Mouse (Mus musculus): ENCODE results near the gene Ankrd33. TPM values are rescaled to one million over a fixed set of nuclear protein-coding genes. Genes with fewer than 3 reads are reported as not detected.
A peak's percentile ranks its signal among the peaks of the same experiment; 100 is the strongest.

Ankrd33 gene
- not detected in 2 replicates for polyA plus RNA-seq (2012; rRNA removed)

GRCm38 (mm10) chr15:101115511-101116110, at the start of gene Ankrd33:
TSS of gene Ankrd33 (plus strand) at chr15:101115755.
- DNase-seq (ENCODE audit: low spot score), result no peak

DNA sequence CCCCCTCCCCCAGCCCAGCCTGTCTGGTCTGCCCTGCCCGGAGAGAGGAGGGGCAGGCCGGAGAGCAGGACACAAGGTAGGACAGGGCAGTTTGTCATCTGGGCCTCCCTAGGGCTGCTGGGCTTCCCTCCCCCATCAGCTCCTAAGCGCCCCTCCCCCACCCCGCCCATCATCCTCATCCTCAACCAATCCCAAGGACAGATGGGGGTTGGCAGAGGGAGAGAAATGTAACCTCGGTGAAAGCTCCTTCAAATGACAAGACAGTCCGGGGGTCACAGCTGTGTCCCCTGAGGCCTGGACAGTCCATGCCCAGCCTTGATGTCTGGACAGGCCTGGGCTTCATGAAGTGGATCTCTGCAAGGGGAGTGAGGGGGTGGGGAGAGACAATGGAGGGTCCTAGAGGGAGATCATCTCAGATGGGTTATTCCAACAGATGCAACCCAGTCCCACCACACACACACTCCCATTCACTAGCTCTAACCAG, 49.1 kb upstream of the Ankrd33 start:
- no peak for DNase-seq (ENCODE audit: low spot score)

GRCm38 (mm10) chr15:101066920-101067696, 48.4 kb upstream of the Ankrd33 start:
- no peak for DNase-seq (ENCODE audit: low spot score)

DNA sequence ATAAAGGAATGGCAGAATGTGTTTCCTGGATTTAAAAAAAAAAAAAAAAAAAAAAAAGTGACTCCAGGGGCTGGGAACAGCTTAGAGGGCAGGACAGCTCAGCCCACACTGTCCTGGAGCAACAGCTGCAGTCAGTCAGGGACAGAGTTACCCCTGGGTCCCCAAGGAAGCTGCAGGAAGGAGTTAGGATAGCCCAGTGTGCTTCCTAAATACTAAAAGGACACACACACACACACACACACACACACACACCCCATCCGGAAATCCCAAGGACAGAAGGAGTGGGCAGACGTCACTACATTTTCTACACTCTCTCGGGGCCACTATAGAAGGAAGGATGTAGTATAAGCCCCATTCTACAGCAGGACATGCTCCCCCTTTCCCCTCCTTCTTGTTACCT, 47.5 kb upstream of the Ankrd33 start:
- no peak for DNase-seq (ENCODE audit: low spot score)

DNA sequence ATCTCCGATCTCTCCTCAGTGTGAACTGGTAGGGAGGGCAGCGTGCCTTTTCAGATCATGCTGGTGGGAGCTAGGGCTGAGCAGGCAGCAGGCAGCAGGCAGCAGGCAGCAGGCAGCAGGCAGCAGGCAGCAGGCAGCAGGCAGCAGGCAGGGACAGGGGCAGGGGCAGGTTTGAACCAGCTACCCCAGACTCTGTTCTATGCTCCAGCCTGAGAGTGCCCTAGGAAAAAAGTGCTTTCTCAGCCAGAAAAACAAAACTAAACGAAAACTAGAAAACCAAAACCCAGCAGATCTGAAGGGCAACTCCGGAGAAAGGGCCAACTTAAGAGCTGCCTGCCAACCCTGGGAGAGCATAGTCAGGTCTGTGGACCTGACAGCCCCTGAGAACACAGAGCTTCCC, 46.9 kb upstream of the Ankrd33 start:
- no peak for DNase-seq (ENCODE audit: low spot score)

DNA sequence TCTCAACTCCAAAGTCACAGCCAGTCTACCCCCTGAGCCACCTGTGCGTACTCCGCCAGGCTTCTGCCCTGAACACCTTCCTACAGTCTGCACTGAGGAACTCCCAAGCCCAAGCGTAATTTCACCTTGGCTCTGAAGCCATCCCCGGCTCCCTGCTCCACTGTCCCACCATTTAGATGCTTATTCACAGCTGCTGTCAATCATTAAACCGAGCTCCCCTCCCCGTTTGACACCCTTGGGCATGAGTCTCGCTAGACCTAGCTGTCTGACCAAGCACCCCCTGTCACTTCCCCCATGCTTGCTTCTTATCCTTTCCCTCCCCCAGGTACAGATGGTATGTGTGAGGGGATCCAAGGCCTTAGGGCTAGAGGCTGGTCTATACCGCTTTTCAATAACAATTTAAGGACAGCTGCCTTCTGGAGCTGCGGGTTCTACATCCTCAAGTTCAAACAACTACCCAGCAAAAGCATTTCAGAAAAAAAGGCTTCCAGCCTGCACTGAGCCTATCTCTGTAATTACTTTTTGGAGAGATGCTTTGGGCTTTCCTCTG, 45.8 kb upstream of the Ankrd33 start:
- no peak for DNase-seq (ENCODE audit: low spot score)

DNA sequence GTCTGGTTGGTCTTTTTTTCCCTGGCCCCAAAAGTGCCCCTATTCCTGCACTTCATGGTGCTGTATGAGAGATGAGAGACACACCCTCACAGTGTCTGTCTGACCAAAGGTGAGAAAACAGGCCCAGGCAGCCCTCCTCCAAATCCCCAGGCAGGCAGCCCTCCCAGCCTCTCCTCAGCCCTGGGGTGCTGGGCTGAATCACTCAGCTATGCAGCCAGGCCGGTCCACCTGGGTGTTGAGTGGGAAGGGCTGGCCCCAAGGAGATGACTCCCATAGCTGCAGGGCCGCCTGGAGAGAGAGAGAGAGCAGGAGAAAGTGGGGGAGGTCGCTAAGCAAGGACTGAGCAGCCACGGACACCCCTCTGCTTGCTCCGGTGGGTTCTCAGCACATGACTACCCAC, 44.8 kb upstream of the Ankrd33 start:
- DNase-seq (ENCODE audit: low spot score), result peak; percentile 66

DNA sequence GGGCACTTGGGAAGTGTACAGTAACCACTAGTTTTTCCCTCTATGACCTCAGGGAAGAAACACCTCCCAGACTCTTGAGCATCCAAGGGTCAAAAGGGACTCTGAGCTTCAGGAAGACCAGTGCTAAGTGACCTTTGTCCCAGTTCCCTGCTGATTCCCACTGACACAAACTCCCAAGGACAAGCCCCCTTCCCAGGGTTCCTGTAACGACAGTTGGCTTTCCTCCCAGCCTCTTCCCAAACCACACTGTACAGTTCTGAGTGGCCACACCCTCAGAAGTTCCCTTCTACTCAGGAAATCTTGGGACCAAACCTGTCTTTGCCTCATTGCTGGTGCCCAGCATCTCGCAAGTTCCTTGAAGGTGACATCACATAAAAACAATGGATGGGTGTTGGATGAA, 42.8 kb upstream of the Ankrd33 start:
- no peak for DNase-seq (ENCODE audit: low spot score)

DNA sequence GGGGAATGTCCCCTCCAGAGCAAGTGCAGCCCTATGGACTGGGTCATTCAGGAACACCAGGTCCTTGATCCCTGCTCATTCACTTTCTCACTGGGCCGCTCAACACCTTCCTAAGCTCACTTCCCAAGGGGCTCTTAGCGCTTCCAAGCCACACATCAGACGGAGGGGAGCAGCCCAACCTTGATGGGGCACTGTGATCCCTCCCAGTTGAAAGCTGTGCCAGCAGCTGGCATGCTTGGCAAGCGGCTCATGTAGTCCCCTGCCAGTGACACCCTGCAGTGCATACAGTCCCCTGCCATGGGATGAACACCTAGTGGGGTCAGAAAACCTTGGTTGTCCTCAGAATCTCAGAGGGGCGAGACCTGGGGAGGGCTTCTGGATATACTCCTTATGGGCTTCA, 41.5 kb upstream of the Ankrd33 start:
- no peak for DNase-seq (ENCODE audit: low spot score)

DNA sequence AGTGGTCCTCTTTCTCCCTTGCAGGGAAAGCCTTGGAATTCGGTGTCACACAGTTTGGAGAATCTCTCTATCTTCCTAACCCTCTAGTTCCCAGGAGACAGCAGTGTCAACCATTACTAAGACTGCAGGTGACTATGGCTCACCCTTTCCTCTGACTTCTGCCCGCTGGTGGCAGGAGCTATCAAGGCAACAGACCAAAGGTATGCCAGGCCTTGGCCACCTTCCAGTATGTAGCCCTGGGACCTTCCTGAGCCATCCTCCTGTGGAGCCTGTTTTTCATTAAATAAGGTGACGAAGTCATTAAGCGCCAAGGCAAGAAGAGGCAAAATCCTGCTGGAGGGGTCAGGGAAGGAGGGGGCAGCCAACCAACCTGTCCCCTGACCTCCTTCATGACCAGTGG, 40.4 kb upstream of the Ankrd33 start:
- DNase-seq (ENCODE audit: low spot score), result no peak

DNA sequence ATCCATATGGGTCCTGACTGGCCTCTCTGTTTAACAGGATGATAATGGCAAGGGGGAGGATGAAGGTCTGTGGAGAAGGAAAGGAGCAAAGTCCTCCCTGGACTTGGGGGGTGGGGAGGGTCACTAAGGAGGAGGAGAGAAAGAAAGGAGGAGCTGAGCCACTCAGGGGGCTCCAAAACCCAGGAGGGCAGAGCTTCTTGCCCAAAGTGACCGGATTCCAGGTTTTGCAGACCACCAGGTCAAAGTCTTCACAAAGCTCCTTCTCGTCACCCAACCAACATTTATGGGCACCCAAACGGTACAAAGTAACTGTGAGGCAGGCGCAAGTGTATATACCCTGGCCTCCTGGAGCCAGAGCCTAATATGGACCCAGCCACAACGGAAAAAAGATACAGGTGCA, 39.9 kb upstream of the Ankrd33 start:
- no peak for DNase-seq (ENCODE audit: low spot score)

GRCm38 (mm10) chr15:101076071-101077000, 39.2 kb upstream of the Ankrd33 start:
- no peak for DNase-seq (ENCODE audit: low spot score)

- no peak for DNase-seq (ENCODE audit: low spot score)
These were observed 38.3 kb upstream of the Ankrd33 start for GRCm38 (mm10) chr15:101077001-101077812.

GRCm38 (mm10) chr15:101077813-101078730, 37.5 kb upstream of the Ankrd33 start, which contains the start of gene Fignl2:
TSS of gene Fignl2 (minus strand) at chr15:101078567.
- no peak for DNase-seq (ENCODE audit: low spot score)

- DNase-seq (ENCODE audit: low spot score), result peak; percentile 87
These were observed 36.8 kb upstream of the Ankrd33 start for GRCm38 (mm10) chr15:101078731-101079156.

DNA sequence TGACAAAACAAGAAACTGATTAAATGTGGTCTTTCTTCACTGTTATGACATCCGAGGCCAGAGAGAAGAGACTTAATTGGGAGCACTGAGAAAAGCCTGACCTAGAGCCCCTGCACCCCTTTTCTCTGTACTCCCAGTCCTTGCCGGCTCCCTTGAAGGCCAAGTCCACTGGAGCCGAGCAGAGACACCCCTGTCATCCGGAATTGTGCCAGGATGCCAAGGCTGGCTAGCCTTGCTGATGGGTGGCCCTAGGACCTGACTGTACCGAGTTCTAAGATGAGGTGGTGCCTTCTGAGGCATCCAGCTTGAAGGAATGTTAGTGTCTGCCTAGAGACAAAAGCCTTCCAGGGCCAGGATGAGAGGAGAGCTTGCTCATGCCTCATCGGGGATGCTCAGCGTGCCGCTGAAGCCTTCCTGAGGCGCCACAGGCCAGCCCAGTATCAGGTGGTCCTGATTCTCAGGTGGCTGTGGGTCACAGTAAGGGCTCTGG, 35.5 kb upstream of the Ankrd33 start:
- no peak for DNase-seq (ENCODE audit: low spot score)

- DNase-seq (ENCODE audit: low spot score), result no peak
These were observed 34.5 kb upstream of the Ankrd33 start for GRCm38 (mm10) chr15:101081035-101081548.

DNA sequence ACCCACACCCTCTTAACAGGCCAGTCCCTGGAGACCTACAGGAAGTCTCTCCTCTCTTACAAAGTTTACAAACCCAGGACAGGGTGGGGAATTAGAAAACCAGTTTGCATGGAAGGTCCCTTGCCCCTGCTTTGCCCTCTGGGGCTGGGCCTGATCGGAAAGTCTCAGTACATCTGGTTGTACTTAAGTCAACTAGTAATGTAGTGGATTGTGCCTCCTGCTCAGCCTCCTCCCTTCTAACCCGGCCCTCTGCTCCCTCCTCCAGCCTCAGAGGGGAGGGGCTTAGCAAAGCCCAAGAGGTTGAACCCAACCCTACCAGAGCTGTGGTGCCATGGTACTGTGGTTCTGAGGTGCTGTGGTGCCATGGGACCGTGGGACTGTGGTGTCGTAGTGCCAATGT, 33.3 kb upstream of the Ankrd33 start:
- DNase-seq (ENCODE audit: low spot score), result no peak

DNA sequence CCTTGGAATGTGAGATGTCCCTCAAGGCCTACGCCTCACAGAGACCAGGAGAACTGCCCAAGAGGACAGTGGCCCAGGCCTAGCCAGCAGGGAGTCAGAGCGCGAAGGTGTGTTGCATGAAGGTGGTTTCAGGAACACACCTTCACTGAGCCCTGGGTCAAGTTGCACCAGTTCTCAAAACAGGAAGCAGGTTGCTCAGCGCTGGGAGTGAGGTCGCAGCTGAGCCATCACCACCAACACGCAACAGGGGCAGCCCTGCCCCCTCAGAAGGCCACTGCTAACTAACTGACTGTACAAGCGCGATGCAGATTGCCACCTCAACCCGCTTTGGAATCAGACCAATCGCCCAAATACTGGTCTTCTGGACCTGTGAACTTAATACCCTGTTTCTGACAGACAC, 31.1 kb upstream of the Ankrd33 start:
- DNase-seq (ENCODE audit: low spot score), result no peak
